Mouse (Mus musculus) lung, adult 2 months (tissue): Measurements from ENCODE around the gene Ankrd44.

Experiments used
- CTCF ChIP-seq: fragments of 200-500 bp; IDR thresholded peaks from 2 replicates; pipeline ENCODE4 v1.5.1; 2011; ENCODE audit warnings: mild to moderate bottlenecking, low read length, control low read depth; ENCODE audit not compliant: insufficient read depth
- POLR2A ChIP-seq: fragments of 200-500 bp; IDR thresholded peaks from 2 replicates; pipeline ENCODE4 v1.6.1; 2011; ENCODE audit warnings: low read depth, mild to moderate bottlenecking, control low read depth, low read length, borderline replicate concordance; ENCODE audit errors: extremely low read depth

DNA sequence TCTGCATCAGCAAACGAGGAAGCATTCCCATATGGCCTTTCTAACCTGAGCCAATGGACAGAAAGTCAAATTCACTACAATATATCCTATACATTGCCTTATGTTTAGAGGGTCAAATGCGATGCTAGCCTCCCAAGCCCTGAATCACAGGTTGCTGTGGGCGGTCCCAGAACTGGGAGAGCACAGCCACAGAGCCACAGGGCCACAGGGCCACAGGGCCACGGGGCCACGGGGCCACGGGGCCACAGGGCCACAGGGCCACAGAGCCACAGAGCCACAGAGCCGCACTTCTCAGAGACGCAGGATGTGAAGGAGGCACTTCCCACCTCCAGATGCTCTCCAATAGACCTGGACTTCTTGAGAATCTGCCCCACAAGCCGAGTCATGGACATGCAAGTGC lies 121.8 kb downstream of the Ankrd44 start:
- TF ChIP-seq POLR2A (no peak), CTCF (no peak)
